In the genomic region with DNA sequence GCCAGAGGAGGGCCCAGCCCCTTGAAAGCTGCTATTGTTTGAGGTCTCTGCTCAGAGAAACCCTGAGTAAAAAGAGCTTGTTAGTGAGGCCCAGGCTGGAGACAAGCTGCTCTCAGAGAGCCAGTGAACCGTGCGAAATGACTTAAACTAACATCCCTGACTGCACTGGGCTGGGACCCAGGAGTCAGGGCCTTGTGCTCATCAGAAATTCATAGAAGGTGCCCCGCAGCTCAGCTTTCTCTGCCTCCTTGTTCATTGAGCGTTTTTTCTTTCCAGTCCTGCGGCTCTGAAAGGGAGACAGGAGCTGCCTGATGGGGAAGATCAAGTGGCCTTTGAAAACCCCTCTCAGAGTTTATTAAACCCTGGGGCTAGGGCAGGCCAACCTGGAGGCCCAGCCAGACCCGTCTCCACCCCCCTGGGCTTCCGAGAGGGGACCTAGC, we compare ENCODE assay signal across 8 mouse cellular contexts.
A peak's percentile ranks its signal among the peaks of the same experiment; 100 is the strongest.
DNase-seq lines count a peak whose midpoint lies in the region; ATAC-seq and TF ChIP-seq lines count a peak whose summit lies in the region.

No protein-coding gene starts in this region.

- peaks cover 71% of the 10 kb centered on the region for H3K4me1 ChIP-seq in hindbrain, embryonic 12.5 days
- peaks cover 58% of the 10 kb centered on the region for H3K4me1 ChIP-seq in neural tube, embryonic 13.5 days (replicated peaks)

- H3K4me3 ChIP-seq in hindbrain, embryonic 12.5 days = no peak overlapping the region
- no peak overlapping the region for H3K4me3 ChIP-seq in neural tube, embryonic 13.5 days

- DNase-seq in brain, embryonic 14.5 days (ENCODE audit: low read depth) = peak; percentile 98
- peak; percentile 49 to 57 for DNase-seq in cerebellum, postnatal 25 days
- peak; percentile 37 to 61 for DNase-seq in layer of hippocampus, postnatal 10 days (ENCODE audit: low spot score in 2 of 2)
- DNase-seq in spleen, postnatal 14 days (ENCODE audit: low spot score in 2 of 2) = no peak
- no peak for DNase-seq in thymus, postnatal 10 days (ENCODE audit: low spot score in 2 of 2)
- no peak for DNase-seq in adrenal gland, adult (ENCODE audit: inconsistent age in 2 of 2, low spot score in 1 of 2)

- no peaks in the 10 kb centered on the region for H3K36me3 ChIP-seq in hindbrain, embryonic 12.5 days
- H3K36me3 ChIP-seq in neural tube, embryonic 13.5 days = no peaks in the 10 kb centered on the region

- TF ChIP-seq CTCF in brain, embryonic 14.5 days (IDR thresholded peaks at IDR 0.05; ENCODE audit: borderline replicate concordance, extremely low read depth, insufficient read depth, insufficient read length) = peak; percentile 15; the same call in 1 of the 2 replicates

- no peak for TF ChIP-seq POLR2A in brain, embryonic 14.5 days (IDR thresholded peaks at IDR 0.05; ENCODE audit: borderline replicate concordance, extremely low read depth, insufficient read depth, insufficient read length, poor library complexity, severe bottlenecking)

- WGBS in hindbrain, embryonic 12.5 days = 4% methylated on average over 7 of the region's 7 CpGs
- 4% methylated on average over 7 of the region's 7 CpGs for WGBS in neural tube, embryonic 13.5 days

- no peak overlapping the region; the same call in 1 of the 2 replicates for H3K4me2 ChIP-seq in hindbrain, embryonic 12.5 days (replicated peaks)
- no peak overlapping the region for H3K4me2 ChIP-seq in neural tube, embryonic 13.5 days

- H3K9me3 ChIP-seq in hindbrain, embryonic 12.5 days (replicated peaks) = 0 out of 2 replicates have a peak, but pooled peaks cover 4% of the 10 kb centered on the region
- no peaks in the 10 kb centered on the region for H3K9me3 ChIP-seq in neural tube, embryonic 13.5 days

- peaks cover 82% of the 10 kb centered on the region for H3K27me3 ChIP-seq in hindbrain, embryonic 12.5 days
- H3K27me3 ChIP-seq in neural tube, embryonic 13.5 days = peaks cover 80% of the 10 kb centered on the region

- ATAC-seq in hindbrain, embryonic 12.5 days (ENCODE audit: low FRiP score) = peak; percentile 94
- peak; percentile 92 for ATAC-seq in neural tube, embryonic 13.5 days (ENCODE audit: low read depth)

- peak overlapping the region; percentile 83 for H3K27ac ChIP-seq in hindbrain, embryonic 12.5 days
- peak overlapping the region; percentile 34; the same call in 1 of the 2 replicates for H3K27ac ChIP-seq in neural tube, embryonic 13.5 days (replicated peaks)

- H3K9ac ChIP-seq in hindbrain, embryonic 12.5 days = no peak overlapping the region
- peak overlapping the region; percentile 34; the same call in 1 of the 2 replicates for H3K9ac ChIP-seq in neural tube, embryonic 13.5 days

Comparison
In these comparisons a context has a peak if more than half of its experiments do, and no peak if none do; other contexts are left out.
1. DNase-seq: peak in brain, embryonic 14.5 days (single experiment), cerebellum, postnatal 25 days (2 of 2) and layer of hippocampus, postnatal 10 days (2 of 2); none in spleen, postnatal 14 days (0 of 2), thymus, postnatal 10 days (0 of 2) and adrenal gland, adult (0 of 2).